Mouse (Mus musculus): Measurements from ENCODE around the gene Cntnap4.

DNA sequence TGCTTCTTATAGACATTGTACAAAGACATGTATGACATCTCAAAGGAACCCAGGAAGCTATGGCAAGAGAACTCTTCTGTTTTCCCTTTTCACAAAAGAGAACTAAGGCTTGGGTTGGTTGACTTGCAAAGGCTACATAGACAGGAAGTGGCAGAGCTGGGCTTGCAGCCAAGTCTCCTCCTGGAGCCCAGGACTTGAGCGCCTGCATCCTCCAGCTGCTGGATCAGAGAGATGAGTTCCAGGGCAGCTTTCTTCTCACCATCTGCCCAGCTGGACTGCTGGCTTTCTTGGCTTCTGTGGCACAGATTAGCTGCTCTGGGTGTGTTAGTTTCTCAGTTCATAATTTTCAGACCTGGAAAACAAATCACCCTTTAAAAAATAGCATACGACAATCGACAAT, 165.7 kb downstream of the Cntnap4 start:
- TF ChIP-seq POLR2A (IDR thresholded peaks at IDR 0.05; ENCODE audit: insufficient read length, low read depth) (no peak), MAX (IDR thresholded peaks at IDR 0.05; ENCODE audit: low read depth) (no peak), TCF12 (IDR thresholded peaks at IDR 0.05; ENCODE audit: insufficient read depth, poor library complexity, severe bottlenecking) (no peak), POLR2AphosphoS2 (IDR thresholded peaks at IDR 0.05; ENCODE audit: insufficient read length, low read depth) (no peak), MYOD1 (IDR thresholded peaks at IDR 0.05; ENCODE audit: control insufficient read depth in 1 of 3, insufficient read length in 2 of 3, low read depth in 2 of 3) (no peak), MYOG (IDR thresholded peaks at IDR 0.05; ENCODE audit: control insufficient read depth in 1 of 3, insufficient read depth in 1 of 3, insufficient read length in 2 of 3, low read depth in 2 of 3) (no peak)
